Mouse (Mus musculus) heart, postnatal 10 days (tissue): Measurements from ENCODE around the gene Cgn. TPM values are rescaled to one million over a fixed set of nuclear protein-coding genes. Genes with fewer than 3 reads are reported as not detected.

Source experiments
- total RNA-seq, 2 experiments: library from RNA; stranded (reverse); gene quantifications; 2 replicates each; pipeline ENCODE4 v1.2.3; 2021

Gene Cgn
- total RNA-seq, 2 experiments from 2014 or later, result 0.52 to 0.69 TPM

Other genes starting within 250 kb of the Cgn start
- 10 to 100 TPM; 26.8 to 32.7 TPM for gene Snx27, start 203.8 kb downstream of the Cgn start, total RNA-seq
- gene Gm10972, start 143.4 kb downstream of the Cgn start, total RNA-seq, result not detected
- gene Tuft1, start 127.6 kb downstream of the Cgn start, total RNA-seq, result 1 to 10 TPM; 3.2 to 3.3 TPM
- gene Selenbp2, start 92.9 kb downstream of the Cgn start, total RNA-seq, result 1 to 10 TPM; 4.7 to 6.5 TPM
- 10 to 100 TPM; 27.5 to 29.2 TPM for gene Pogz, start 51.1 kb upstream of the Cgn start, total RNA-seq
- 100 to 1,000 TPM; 282 to 285 TPM for gene Psmb4, start 100.5 kb upstream of the Cgn start, total RNA-seq
- 10 to 100 TPM; 53.7 to 58.5 TPM for gene Selenbp1, start 146.6 kb upstream of the Cgn start, total RNA-seq
- gene Rfx5, start 167.6 kb upstream of the Cgn start, total RNA-seq, result 10 to 100 TPM; 10.1 to 10.4 TPM
- 10 to 100 TPM; 35.6 to 41.1 TPM for gene Pi4kb, start 188.2 kb upstream of the Cgn start, total RNA-seq
- 10 to 100 TPM; 20.3 to 24.3 TPM for gene Zfp687, start 229.0 kb upstream of the Cgn start, total RNA-seq